Mouse (Mus musculus): ENCODE results near the gene Prm2. TPM values are rescaled to one million over a fixed set of nuclear protein-coding genes. Genes with fewer than 3 reads are reported as not detected.
"Not testable (repeated sequence)": the region's sequence is repeated elsewhere in the genome, so short reads cannot be mapped to it uniquely, and the experiment has no call there.

The Prm2 gene
- polyA plus RNA-seq, 1 experiment from 2014 or later: not detected

DNA sequence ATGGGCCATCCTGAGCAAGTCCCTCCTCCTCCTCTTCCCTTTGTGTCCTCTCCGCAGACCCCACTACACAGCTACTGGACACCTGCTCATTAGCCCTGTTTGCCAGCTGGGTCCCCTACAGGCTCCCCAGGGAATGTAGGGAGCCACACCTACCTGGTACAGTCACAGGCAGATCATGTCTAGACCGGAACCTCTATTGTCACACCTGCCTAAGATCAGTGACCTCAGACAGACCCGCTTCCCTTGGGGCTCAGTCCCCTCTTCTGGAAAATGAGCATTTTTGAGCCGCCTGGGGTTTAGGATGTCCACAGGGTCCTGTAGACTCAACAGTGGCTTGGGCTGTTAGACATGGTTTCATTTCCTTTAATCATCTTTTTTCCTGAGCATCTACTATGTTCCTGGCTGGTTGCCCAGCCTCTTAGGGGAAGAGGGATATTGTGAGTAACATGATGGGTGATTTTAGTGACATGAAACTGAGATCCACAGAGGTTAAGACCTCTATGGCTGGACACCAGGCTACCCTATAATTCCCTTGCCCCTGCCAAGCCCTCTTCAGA, 22.7 kb upstream of the Prm2 start:
- no peaks in the 10 kb centered on the region for H3K9me3 ChIP-seq (ENCODE audit: control insufficient read depth, low read length)
- H3K4me3 ChIP-seq (ENCODE audit: low read depth, low read length): no peak overlapping the region
- no peak overlapping the region for H3K9ac ChIP-seq (replicated peaks; ENCODE audit: low read depth, low read length)
- H3K27ac ChIP-seq (ENCODE audit: low read depth, low read length): no peak overlapping the region
- H3K27me3 ChIP-seq (ENCODE audit: control insufficient read depth, insufficient read depth, low read length): no peaks in the 10 kb centered on the region
- H3K4me2 ChIP-seq (ENCODE audit: low read depth, low read length): no peak overlapping the region
- no peaks in the 10 kb centered on the region for H3K36me3 ChIP-seq (ENCODE audit: control insufficient read depth, insufficient read depth, low read length)
- 81% methylated on average over 4 of the region's 4 CpGs for WGBS
- no peaks in the 10 kb centered on the region for H3K4me1 ChIP-seq (ENCODE audit: control insufficient read depth, insufficient read depth, low read length)
- ATAC-seq (ENCODE audit: low read depth): no peak

DNA sequence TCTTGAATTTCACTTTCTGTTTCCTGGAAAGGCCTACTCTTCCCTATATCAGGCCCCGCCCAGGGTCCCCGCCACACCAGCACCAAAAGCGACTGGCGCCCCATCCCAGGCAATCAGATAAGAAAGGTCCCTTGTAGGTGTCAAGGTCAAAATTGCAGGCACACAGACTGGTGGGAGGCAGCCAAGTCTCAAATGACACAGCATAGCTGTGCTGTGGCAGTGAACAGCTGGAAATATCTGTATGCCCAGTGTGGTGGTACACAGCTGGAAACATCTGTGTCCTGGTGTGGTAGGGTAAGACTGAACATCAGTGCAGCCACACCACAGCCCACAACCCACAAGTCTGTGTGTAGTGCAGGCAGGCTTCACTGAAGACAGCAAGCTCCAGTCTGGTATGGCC, 18.9 kb upstream of the Prm2 start:
- ATAC-seq (ENCODE audit: low read depth): no peak
- Histone ChIP-seq H3K36me3 (ENCODE audit: control insufficient read depth, insufficient read depth, low read length) (no peaks in the 10 kb centered on the region), H3K9ac (replicated peaks; ENCODE audit: low read depth, low read length) (no peak overlapping the region), H3K9me3 (ENCODE audit: control insufficient read depth, low read length) (no peaks in the 10 kb centered on the region), H3K4me3 (ENCODE audit: low read depth, low read length) (no peak overlapping the region), H3K4me2 (ENCODE audit: low read depth, low read length) (no peak overlapping the region), H3K27ac (ENCODE audit: low read depth, low read length) (no peak overlapping the region), H3K4me1 (ENCODE audit: control insufficient read depth, insufficient read depth, low read length) (no peaks in the 10 kb centered on the region), H3K27me3 (ENCODE audit: control insufficient read depth, insufficient read depth, low read length) (no peaks in the 10 kb centered on the region)
- WGBS: 95% methylated on average over 4 of the region's 4 CpGs

DNA sequence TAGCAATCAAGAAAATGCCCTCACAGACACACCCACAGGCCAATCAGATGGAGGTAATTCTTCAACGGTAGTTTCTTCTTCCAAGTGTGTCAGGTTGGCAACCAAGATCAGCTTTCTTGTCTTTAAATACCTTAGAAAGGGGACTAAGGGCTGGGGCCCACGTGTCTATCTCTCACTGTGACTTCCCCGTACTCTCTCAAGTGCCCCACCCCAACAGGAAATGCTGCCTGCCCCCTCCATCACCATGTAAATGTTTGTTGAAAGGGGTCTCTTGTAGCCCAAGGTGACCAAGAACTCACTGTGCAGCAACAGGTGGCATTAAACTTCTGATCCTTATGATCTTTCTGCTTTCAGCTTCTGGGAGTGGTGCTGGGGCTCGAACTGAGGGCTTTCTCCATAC, 17.8 kb upstream of the Prm2 start:
- Histone ChIP-seq H3K36me3 (ENCODE audit: control insufficient read depth, insufficient read depth, low read length) (no peaks in the 10 kb centered on the region), H3K9ac (replicated peaks; ENCODE audit: low read depth, low read length) (no peak overlapping the region), H3K4me1 (ENCODE audit: control insufficient read depth, insufficient read depth, low read length) (no peaks in the 10 kb centered on the region), H3K9me3 (ENCODE audit: control insufficient read depth, low read length) (no peaks in the 10 kb centered on the region), H3K27ac (ENCODE audit: low read depth, low read length) (no peak overlapping the region), H3K4me2 (ENCODE audit: low read depth, low read length) (no peak overlapping the region), H3K4me3 (ENCODE audit: low read depth, low read length) (no peak overlapping the region), H3K27me3 (ENCODE audit: control insufficient read depth, insufficient read depth, low read length) (no peaks in the 10 kb centered on the region)
- WGBS: 81% methylated on average over 4 of the region's 4 CpGs
- no peak for ATAC-seq (ENCODE audit: low read depth)

GRCm38 (mm10) chr16:10812865-10813371, 17.0 kb upstream of the Prm2 start, which contains the start of gene Gm11172:
TSS of gene Gm11172 (plus strand) at chr16:10812915.
- Histone ChIP-seq H3K9ac (replicated peaks; ENCODE audit: low read depth, low read length) (no peak within 1 kb of the TSS), H3K27me3 (ENCODE audit: control insufficient read depth, insufficient read depth, low read length) (no peaks in the 10 kb centered on the region), H3K4me3 (ENCODE audit: low read depth, low read length) (no peak within 1 kb of the TSS), H3K27ac (ENCODE audit: low read depth, low read length) (no peak within 1 kb of the TSS), H3K4me1 (ENCODE audit: control insufficient read depth, insufficient read depth, low read length) (no peaks in the 10 kb centered on the region), H3K9me3 (ENCODE audit: control insufficient read depth, low read length) (no peaks in the 10 kb centered on the region), H3K36me3 (ENCODE audit: control insufficient read depth, insufficient read depth, low read length) (no peaks in the 10 kb centered on the region), H3K4me2 (ENCODE audit: low read depth, low read length) (no peak within 1 kb of the TSS)
- WGBS: 95% methylated on average over 2 of the region's 2 CpGs
- ATAC-seq (ENCODE audit: low read depth): no peak

DNA sequence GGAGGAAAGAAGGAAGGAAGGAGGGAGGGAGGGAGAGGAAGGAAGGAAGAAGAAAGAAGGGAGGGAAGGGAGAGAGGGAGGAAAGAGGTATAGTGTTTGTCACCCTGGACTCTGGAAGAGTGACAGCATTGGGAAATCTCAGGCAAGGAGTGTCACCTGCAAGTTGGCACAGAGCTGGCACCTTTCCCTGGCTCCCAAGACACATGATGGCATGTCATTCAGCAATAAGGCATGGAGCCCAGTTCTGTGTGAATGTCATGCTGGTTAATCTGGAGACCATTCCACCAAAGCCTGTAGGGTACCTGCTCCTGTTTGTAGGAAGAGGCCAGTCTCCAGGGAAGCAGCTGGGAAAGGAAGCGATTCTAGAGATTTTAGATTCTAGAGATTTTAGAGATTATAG, 14.4 kb upstream of the Prm2 start:
- Histone ChIP-seq H3K36me3 (ENCODE audit: control insufficient read depth, insufficient read depth, low read length) (no peaks in the 10 kb centered on the region), H3K4me1 (ENCODE audit: control insufficient read depth, insufficient read depth, low read length) (no peaks in the 10 kb centered on the region), H3K4me2 (ENCODE audit: low read depth, low read length) (no peak overlapping the region), H3K9ac (replicated peaks; ENCODE audit: low read depth, low read length) (no peak overlapping the region), H3K9me3 (ENCODE audit: control insufficient read depth, low read length) (no peaks in the 10 kb centered on the region), H3K27me3 (ENCODE audit: control insufficient read depth, insufficient read depth, low read length) (no peaks in the 10 kb centered on the region), H3K27ac (ENCODE audit: low read depth, low read length) (no peak overlapping the region), H3K4me3 (ENCODE audit: low read depth, low read length) (no peak overlapping the region)
- 92% methylated on average over 1 of the region's 1 CpGs for WGBS
- ATAC-seq (ENCODE audit: low read depth): no peak

DNA sequence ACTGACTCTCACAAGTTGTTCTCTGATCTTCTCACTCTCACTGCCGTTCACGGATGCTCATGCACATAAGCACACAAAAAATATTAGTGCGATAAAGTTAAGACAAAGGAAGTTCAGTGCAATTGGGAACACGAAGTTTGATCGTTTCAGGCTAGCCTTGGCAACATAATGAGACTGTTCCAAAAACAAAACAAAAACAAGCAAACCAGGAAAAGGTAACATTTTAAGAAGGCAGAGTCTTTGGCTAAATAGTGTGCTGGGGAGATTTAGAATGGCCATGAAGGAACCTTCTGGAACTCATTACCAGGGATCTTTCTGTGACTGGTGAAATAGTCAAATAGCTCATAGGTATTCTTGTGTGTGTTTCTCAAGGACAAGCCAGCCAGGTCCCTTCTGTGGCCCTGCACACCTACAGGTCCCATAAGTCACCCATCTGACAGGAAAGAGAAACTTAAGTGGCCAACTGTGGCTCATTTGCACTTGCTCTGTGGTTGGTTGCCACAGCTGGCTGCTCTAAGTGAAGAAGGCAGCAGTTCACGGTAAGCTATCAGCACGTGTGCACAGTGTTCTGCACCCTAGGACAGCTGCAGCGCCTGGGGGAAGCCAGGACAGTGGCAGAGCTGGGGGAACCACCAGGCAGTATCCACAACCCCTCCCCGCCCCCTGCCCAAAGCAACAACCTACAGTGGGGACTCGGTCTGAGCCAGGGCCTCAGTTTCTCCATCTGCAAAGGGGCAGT, 10.0 kb upstream of the Prm2 start, which contains the start of gene Prm1:
TSS of gene Prm1 (minus strand) at position 51 of the 739 bp plus-strand sequence.
- Histone ChIP-seq H3K9me3 (ENCODE audit: control insufficient read depth, low read length) (no peaks in the 10 kb centered on the region), H3K27ac (ENCODE audit: low read depth, low read length) (no peak within 1 kb of the TSS), H3K4me3 (ENCODE audit: low read depth, low read length) (no peak within 1 kb of the TSS), H3K4me1 (ENCODE audit: control insufficient read depth, insufficient read depth, low read length) (no peaks in the 10 kb centered on the region), H3K36me3 (ENCODE audit: control insufficient read depth, insufficient read depth, low read length) (no peaks in the 10 kb centered on the region), H3K27me3 (ENCODE audit: control insufficient read depth, insufficient read depth, low read length) (no peaks in the 10 kb centered on the region), H3K4me2 (ENCODE audit: low read depth, low read length) (no peak within 1 kb of the TSS), H3K9ac (replicated peaks; ENCODE audit: low read depth, low read length) (no peak within 1 kb of the TSS)
- WGBS: 79% methylated on average over 10 of the region's 10 CpGs
- no peak for ATAC-seq (ENCODE audit: low read depth)

- H3K27ac ChIP-seq (ENCODE audit: low read depth, low read length); H3K9me3 ChIP-seq (ENCODE audit: control insufficient read depth, low read length); ATAC-seq (ENCODE audit: low read depth); H3K4me1 ChIP-seq (ENCODE audit: control insufficient read depth, insufficient read depth, low read length); H3K36me3 ChIP-seq (ENCODE audit: control insufficient read depth, insufficient read depth, low read length); H3K27me3 ChIP-seq (ENCODE audit: control insufficient read depth, insufficient read depth, low read length); H3K9ac ChIP-seq (replicated peaks; ENCODE audit: low read depth, low read length); H3K4me2 ChIP-seq (ENCODE audit: low read depth, low read length); H3K4me3 ChIP-seq (ENCODE audit: low read depth, low read length): not testable (repeated sequence)
- 92% methylated on average over 3 of the region's 3 CpGs for WGBS
Measured at GRCm38 (mm10) chr16:10802420-10802819, 6.5 kb upstream of the Prm2 start.

GRCm38 (mm10) chr16:10790702-10791101, 5.2 kb downstream of the Prm2 start, which contains the start of gene Prm3:
TSS of gene Prm3 (minus strand) at chr16:10790914.
- no peak within 1 kb of the TSS for H3K4me2 ChIP-seq (ENCODE audit: low read depth, low read length)
- no peak for ATAC-seq (ENCODE audit: low read depth)
- H3K9me3 ChIP-seq (ENCODE audit: control insufficient read depth, low read length): no peaks in the 10 kb centered on the region
- H3K4me3 ChIP-seq (ENCODE audit: low read depth, low read length): no peak within 1 kb of the TSS
- no peak within 1 kb of the TSS for H3K27ac ChIP-seq (ENCODE audit: low read depth, low read length)
- no peak within 1 kb of the TSS for H3K9ac ChIP-seq (replicated peaks; ENCODE audit: low read depth, low read length)
- no peaks in the 10 kb centered on the region for H3K36me3 ChIP-seq (ENCODE audit: control insufficient read depth, insufficient read depth, low read length)
- no peaks in the 10 kb centered on the region for H3K4me1 ChIP-seq (ENCODE audit: control insufficient read depth, insufficient read depth, low read length)
- H3K27me3 ChIP-seq (ENCODE audit: control insufficient read depth, insufficient read depth, low read length): no peaks in the 10 kb centered on the region
- WGBS: 82% methylated on average over 9 of the region's 9 CpGs

DNA sequence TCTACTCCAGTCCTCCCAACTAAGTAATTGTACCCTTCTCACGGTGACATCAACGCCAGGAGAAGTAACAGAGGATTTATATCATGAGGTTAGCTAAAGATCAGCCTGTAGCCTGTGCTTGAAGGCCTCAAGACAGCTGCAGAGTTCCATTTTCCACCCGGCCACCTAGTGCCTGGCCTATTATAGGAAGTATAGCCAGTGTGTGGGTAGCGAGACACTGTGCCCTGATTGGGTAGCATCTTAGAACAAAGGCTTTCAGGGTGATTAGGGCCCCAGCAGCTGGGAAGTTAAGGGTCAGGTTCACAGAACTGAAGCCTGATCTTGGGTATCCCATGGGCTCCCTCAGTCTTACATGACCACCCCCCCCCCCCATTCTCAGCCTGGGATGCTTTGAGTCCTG, 7.1 kb downstream of the Prm2 start:
- H3K9me3 ChIP-seq (ENCODE audit: control insufficient read depth, low read length): no peaks in the 10 kb centered on the region
- H3K4me2 ChIP-seq (ENCODE audit: low read depth, low read length): no peak overlapping the region
- WGBS: 48% methylated on average over 4 of the region's 4 CpGs
- ATAC-seq (ENCODE audit: low read depth): no peak
- H3K4me1 ChIP-seq (ENCODE audit: control insufficient read depth, insufficient read depth, low read length): peaks cover 4% of the 10 kb centered on the region; the same call in 1 of the 2 replicates
- H3K27ac ChIP-seq (ENCODE audit: low read depth, low read length): no peak overlapping the region
- H3K27me3 ChIP-seq (ENCODE audit: control insufficient read depth, insufficient read depth, low read length): no peaks in the 10 kb centered on the region
- no peak overlapping the region for H3K9ac ChIP-seq (replicated peaks; ENCODE audit: low read depth, low read length)
- no peaks in the 10 kb centered on the region for H3K36me3 ChIP-seq (ENCODE audit: control insufficient read depth, insufficient read depth, low read length)
- H3K4me3 ChIP-seq (ENCODE audit: low read depth, low read length): no peak overlapping the region

All from neural tube, embryonic 14.5 days (tissue).